Mouse (Mus musculus) megakaryocyte, embryonic 14.5 days (primary cell): ENCODE measurements around the gene Dkkl1.

Source experiments
- FLI1 ChIP-seq: IDR thresholded peaks from 2 replicates; pipeline ENCODE4 v1.6.1; 2012; ENCODE audit warnings: low read length, inconsistent platforms, mixed read lengths
- GATA1 ChIP-seq: IDR thresholded peaks from 3 replicates; pipeline ENCODE4 v1.6.1; 2012; ENCODE audit warnings: mixed read lengths, low read length, inconsistent platforms, borderline replicate concordance

GRCm38 (mm10) chr7:45161612-45162473 lies 50.1 kb downstream of the Dkkl1 start:
- TF ChIP-seq GATA1 (no peak), FLI1 (no peak)
